Mouse (Mus musculus) retina, postnatal 1 day (tissue): ENCODE measurements at regions not wholly inside any gene's neighbourhood (a gene's known extent, or its start where the extent isn't known, plus 50 kb on each side); places are given as distances from the start of the nearest gene placed in this dataset.

Experiments used
- DNase-seq: peaks from one replicate; pipeline ENCODE4 v3.0.0-alpha.2; 2012

DNA sequence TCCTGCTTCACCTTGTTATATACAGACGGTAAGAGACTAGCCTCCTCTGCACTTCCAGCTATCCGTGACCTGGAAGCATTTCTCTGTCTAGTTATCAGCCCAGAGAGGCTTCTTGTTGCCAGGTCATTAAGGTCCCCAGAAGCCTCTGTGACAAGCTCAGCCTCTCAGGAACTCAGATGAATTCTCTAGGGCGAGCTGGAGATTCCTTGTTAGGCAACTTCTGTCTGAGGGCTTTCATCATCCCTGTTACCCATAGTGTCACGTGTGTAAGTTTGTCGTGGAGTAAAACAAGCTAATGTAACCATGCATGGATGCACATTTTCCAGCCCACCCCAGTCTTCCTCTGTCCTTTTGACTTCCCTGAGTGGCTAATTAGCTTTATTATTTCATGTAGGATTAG, 126.3 kb upstream of the Ednra start:
- no peak for DNase-seq

DNA sequence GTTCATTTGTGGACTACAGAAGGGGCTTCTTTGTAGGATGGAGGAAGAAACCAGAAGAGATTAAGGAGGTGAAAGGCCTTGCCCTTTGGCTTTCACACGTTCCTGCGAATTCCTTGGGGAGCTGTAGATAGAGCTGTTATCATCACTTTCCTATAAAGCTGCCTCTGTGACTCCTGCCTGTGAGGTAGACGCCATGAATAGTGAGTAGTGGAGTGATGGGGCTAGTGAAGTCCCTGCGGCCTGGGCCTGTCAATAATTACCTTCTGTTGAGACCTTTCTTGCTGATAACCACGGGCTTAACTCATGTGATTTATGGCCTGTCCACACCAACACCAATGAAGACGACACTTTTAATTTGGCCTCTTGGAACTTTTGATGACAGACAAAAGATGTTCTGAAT, 146.0 kb upstream of the Ednra start:
- no peak for DNase-seq

DNA sequence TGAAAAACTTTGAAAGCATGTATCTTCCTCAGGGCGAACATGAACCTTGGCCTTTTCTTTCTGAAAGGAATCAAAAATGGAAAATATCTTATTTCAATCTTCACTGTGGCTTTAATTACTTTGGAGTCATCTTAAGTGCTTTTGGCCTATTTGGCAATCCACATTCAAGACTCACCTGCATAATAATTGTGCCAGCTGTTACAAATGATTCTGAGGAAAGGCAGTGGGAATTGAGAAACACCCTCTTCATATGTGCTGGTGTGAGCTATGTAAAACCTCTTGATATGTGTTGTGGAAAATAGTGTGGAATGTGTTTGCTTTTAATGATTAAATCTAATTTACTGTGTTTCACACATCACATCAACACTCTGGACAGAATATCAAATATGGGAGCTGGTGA, 148.5 kb upstream of the Ednra start:
- no peak for DNase-seq

DNA sequence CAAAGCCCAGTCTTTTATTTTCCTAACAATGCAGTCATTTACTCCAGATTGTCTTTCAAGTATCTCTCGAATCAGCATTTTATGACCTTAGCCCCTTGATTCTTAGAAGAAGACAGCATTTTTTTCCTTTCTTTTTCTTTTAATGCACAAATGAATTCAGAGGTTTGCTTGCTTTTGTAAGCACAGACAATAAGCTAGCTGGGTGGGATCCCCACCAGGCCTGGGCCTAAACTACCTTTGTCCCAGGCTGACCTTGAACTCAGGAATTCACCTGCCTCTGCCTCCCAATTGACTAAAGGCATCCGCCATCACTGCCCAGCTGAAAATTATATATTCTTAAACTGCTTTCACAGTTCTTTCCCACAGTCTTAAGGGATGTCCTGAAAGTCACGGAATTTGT, 195.5 kb upstream of the Ednra start:
- DNase-seq: no peak

DNA sequence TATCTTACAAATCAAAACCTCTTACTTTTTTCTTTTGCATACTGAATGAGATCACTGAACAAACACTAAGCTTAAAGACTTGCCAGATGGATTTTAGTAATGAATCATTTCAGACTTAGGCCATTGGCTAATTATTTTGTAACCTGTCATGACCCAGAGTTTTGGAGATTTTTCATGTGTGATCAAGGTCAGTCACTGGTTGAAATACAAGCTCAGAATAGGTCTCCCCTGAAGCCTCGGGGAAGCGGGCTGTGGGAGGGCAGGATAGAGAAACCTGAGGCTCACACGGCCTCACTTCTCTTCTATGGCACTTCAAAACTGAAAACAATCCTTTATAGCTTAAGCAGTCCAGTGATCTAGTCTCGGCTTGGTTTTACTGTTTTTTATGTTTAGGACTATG, 197.6 kb upstream of the Ednra start:
- no peak for DNase-seq

DNA sequence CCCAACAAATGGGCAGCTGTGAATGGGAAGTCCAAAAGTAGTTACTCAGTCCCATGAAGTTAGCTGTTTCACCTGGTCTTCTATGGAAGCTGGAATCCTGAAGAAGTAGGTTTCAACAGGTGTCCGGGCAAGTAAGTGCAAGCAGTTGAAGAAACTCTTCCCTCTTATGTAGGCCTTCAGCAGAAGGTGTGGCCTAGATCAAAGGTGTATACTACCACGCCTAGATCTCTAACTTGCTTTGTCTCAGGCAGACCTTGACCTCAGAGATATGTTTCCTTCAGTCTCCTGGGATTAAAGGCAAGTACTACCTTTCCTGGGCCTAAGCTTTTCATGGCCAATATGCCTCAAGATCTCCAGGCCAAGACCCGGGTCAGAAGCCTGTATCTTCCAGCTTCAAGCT, 223.4 kb upstream of the Ednra start:
- DNase-seq: no peak

DNA sequence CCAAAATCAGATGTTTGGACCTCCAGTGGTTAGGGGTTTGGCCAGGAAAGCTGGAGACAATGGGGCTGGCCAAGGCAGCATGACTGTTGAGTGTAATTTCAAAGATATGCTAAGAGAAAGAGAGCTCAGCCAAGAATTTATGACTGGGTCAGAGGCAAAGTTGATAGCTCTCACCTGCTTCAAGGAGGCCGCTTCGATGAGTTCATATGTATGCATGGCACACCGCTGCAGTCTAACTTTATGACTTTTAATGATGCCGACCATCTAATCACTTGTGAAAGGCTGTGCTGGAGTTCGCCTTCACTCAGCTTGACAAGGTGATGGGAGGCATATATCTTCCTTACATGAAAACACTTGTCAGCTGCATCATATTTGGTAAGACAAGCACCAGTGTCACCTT, 225.4 kb upstream of the Ednra start:
- no peak for DNase-seq

DNA sequence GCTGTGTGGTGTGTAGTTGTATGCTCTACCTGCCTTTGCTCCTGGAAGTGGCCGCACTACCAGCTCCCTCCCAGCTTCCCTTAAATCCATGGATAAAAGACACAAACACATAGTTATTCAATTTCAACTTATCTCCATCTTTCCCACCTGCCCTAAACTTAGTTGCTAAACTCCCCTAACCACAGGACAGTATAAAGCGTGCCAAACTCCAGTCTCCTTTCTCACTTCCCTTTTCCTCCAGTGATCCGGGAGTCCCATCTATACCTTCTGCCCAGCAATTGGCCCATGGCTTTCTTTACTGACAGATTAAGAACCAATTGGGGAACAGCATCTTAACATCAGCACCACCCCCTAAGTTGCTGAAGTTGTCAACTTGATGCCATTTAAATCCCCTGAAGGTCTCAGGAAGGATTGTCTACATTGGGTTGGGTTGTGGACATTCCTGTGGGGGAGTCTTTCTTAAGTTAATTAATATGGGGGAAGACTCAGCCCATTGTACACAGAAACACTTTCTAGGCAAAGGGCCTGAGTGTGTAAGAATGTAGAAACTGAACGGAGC, 234.6 kb upstream of the Ednra start:
- no peak for DNase-seq

DNA sequence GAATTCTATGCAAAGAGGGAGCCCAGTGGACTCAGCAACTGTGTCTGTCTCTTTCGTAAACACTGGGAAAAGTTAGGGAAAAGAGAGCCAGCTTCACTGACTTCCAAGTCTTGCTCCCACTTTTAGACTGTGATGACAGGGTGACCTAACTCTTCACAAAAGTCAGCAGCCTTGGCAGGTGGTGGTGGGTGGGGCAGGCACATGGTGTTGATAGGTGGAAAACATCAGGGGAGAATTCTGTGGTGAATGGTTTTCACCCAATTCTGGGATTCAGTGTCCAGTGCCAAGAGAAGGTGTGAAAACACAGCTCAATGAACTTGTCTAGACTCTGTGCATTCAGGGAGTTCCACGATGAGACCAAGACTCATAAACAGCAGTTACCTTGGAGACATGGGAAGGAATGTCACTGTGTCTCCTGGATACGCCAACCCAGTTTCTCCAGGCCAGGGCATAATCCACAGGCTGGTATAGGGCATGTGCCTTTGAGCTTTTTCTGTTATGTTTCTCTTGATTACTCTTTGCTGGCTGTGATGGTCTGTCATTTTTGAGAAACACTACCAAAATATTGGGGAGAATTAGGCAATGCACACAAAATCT, 238.9 kb upstream of the Ednra start:
- DNase-seq: no peak

DNA sequence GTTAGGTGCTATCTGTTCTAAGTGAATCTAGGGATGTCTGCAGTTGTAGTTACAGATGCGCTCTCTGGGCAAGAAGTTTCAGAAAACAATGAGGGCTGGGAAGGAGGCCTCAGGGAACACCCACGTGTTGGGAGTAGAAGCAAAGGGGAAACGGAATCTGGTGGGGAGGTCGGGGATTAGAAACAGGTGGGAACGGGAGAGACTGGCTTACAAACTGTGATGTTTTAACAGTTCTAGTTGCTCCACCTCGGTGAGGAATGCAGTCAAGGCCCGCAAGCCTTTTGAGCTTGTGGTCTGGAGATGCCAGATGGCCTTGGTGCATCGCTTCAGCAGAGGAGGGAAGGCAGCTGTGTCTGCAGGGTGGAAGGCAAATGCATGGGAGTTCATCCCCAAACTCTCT, 242.7 kb upstream of the Ttc29 start:
- no peak for DNase-seq

DNA sequence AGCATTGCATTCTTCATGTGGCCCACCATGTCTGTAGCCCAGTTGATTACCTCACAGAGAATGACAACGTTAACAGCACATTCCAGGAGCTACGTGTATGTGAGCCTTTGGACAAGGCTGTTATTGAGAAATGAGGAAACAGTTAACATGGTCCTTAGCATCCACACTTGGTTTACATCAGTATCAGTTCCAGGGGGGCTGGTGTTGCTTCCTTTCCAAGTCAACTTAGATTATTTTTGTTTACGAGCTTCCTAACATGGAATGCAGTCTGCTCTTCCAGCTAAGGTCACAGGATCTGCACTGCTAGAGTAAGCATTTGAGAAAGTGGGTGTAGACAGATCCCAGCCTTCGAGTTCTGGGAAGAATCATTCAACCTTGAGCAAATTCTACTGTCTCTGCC, 239.4 kb upstream of the Ttc29 start:
- no peak for DNase-seq

DNA sequence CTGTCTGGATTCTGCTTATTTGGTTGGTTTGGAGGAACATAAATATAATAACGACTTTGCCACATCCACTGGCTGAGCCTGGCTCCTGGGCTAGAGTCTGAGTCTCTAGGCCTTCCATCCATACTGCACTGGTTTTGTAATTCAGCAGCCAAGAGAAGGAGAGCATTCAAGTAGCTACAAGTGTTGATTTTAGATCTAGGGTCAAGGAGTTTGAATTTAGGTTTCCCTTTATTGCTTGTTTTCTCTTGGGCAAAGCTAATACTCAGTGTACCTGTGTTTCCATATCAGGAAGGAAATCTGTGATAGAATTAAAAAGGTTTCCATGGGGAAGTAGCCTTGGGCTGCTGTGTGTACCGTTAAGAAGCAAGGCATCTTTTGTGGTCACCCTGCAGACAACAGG, 234.0 kb upstream of the Ttc29 start:
- no peak for DNase-seq

DNA sequence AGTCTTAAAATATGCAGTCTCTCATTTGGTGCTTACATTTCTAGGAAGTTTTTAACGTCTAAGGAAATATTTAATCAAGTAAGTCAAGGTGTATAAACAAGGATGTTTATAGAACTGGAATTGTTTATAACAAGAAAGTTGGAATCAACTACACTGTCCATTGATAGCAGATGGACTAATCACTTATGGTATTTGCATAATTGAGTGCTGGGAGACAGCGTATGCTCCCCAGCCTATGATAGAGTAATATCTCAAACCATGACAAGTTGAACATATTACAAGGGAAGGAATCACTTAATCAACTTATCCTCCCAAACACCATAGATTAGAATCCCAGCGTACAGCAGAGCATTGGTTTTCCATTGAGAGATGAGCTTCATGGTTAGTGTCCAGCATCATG, 232.4 kb upstream of the Ttc29 start:
- DNase-seq: no peak

DNA sequence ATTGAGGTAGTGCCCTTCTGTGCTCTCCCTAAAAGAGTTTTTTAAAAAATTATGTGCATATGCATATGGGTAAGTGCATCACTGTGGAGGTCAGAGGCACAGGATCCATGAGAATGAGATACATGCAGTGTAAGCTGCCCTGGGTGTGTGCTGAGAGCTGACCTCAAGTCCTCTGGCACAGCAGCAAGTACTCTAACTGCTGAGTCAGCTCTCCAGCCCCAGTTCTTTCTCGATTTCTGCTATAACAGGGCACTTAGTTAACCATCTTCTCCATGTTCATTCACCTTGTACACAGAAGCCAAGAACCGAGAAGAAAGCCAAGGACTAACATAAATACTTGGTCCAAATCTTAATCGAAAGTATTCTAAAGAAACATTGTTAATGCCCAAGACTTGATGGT, 231.1 kb upstream of the Ttc29 start:
- no peak for DNase-seq

DNA sequence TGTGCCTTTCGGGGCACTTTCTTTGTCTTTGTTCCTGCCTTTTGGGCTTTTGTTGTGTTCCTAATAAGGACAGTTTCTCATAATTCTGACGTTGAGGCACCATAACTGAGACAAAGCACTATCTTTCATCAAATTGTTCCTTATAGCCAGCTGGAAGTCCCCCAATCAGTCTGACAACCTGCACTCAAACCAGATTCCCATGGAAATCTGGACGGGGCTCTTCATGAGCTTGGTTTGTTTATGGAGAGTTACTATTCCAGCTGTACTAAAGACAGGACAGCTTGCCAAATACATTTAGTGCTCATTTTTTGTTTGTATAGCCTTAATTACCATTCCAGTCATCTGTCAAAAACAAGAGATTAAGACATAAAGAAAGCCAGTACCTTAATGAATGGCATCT, 229.6 kb upstream of the Ttc29 start:
- DNase-seq: no peak

DNA sequence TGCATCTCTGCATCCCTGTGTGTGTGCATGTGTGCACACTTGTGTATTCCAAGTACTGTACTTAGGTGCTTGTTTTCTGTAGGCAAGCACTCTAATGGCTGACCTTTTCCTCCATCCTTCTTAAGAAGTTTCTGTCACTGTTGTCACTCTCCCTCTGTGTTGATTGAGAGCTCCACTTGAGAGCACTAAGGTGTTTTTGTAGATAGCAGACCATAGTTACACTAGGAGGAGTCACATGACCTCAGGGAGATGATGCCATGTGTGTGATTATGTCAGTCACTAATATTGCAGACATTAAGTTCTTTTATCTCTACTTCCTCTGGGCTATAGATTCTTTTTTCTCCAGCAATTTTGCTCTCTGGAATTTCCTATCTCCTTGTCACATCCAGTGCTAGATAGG, 225.9 kb upstream of the Ttc29 start:
- no peak for DNase-seq

DNA sequence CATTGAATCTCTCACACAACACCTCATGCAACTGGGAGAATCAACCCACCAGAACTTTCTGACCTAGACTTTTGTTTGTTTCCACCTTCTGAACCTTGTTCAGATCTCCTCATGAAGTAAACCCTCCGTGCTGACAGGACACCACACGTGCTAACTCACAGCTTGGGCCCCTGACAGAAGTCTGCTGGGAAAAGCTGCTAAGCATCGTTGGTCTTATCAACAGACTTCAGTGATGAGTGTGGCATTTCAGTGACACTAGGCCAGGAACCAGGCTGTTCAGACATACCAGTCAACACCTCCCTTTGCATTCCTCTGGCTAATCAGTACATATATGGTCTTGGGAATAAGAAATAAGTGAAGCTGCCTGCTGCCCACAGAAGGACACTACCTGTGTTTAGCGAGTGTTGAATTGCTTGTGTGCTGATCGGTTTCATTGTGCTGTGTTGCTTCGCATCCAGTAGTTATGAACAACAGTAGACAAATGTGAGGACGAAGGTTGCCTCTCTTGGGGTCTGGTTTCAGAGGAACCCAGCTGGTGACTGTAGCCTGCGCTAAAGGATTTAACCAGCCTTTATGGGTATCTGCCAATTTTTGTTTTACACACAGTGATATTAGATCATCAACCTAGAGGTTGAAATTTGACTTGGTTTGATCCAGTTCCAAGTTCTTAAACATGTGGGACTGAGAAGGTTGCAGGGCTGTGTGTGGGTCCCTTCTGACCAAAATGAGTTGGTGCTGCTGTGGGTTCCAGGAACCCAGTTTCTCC, 224.6 kb upstream of the Ttc29 start:
- DNase-seq: no peak

DNA sequence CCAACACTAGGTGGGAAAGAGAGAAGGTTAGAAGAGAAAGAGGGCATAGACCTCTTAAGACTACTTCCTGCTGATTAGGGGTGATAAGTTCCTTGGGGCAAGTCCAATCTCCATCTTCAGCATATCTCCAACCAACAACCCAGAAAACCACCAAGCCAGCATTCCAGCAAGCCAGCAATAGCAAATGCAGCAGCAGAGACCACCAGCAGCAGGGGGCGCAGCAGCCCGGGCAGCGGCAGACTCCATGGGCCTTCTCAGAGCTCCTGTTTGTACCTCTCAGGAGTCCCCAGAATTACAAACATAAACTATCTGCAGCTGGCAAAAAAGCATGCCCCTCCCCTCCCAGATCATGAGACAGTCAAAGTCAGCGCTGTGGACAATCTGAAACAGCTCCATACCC, 222.0 kb upstream of the Ttc29 start:
- no peak for DNase-seq

DNA sequence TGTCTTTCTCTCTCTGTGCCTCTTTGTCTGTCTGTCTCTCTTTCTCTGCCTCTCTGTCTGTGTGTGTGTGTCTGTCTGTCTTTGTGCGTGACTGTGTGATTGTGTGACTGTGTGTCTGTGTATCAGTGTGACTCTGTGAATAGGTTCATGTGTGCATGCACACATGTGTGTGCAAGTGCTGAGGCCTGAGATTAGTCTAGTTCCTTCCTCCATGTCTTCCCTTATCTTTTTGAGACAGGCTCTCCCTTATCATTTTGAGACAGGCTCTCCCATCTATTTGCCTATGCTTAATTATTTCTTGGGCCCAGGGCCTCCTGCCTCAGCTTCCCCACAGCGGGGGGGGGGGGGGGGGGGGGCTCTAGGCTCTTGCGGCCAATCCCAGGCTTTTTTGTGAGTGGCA, 212.8 kb upstream of the Ttc29 start:
- no peak for DNase-seq

DNA sequence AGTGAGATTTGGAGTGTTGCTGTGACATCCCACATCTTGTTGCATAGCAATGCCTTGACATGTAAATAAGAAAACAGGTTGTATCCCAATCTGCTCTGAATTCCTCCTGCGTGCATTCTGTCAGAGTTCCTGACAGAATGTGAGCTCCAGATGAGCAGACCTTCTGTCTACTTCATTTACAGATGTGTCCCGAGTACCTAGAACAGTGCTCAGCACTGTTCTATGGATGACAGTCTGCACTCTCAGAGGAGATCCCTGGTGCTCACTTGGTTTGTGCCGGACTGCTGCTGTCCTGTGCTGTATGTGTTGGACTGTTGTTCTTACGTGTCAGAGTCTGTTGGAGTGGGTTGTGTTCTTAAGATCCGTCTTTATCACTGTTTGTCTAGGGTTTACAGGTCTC, 211.4 kb upstream of the Ttc29 start:
- DNase-seq: no peak

DNA sequence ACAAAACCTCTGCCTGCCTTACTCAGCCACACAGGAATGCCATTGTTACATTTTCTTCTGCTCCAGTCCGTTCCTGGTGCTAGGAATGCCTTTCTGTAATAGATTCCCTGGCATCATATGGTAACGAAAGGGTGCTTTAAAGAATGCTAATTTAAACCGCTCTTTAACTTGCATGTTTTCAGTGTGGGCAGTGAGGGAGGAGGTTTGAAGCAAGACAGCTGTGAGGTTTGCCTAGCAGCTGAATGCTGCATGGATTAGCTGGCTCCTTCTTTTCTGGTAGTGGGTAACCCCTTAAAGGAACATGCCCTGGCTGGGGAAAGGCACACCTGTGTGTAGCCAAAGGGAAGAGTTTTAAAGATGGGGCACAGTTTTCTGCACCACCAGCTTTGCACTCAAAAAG, 211.0 kb upstream of the Ttc29 start:
- DNase-seq: no peak

DNA sequence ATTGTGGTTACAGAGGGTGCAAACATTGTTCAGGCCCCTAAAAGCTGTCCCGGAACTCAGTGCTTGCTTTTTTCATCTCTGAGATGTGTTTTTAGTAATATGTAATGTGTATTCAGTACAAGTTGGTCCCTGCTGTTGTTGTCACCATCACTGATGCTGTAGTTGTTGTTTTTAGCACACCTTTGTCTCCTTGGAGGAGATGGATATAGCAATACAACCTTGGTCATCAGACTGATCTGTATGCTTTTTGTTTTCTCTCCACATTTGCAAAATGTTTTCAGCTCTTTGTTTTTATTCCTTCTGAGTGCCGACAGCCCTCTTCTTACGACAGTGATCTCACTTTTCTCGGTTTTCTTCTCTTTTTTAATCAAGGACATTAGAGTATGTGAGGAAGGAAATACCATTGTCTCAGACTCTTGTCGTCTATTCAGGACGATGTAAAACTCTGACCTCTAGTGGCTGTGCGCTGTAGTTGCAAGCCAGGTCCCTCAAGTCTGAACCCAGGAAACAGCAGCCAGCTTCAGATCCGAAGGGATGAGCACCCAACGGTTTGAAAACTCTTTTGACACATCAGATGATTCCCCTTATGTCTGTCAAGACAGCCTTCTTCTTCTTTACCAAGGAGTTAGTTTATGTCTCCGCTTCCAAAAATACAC, 209.1 kb upstream of the Ttc29 start:
- DNase-seq: peak; percentile 78

DNA sequence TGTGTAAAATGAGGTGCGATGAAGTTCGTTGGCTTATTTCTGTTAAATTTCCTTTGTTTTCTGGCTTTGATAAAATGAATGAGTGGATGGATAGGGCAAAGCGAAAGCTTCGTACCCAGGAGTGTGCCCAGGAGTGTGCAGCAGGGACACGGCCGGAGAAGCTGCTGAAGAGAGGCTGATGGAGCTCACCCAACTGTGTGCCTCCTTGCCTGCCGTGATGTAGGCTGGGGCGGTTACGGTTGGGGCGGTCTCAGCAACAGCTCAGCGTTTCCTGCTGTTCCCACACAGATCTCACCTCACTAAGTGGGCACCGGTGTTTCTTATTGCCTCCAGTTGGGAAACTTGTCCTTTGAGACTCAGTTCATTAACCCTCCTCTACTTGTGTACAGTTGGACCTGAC, 208.2 kb upstream of the Ttc29 start:
- no peak for DNase-seq

DNA sequence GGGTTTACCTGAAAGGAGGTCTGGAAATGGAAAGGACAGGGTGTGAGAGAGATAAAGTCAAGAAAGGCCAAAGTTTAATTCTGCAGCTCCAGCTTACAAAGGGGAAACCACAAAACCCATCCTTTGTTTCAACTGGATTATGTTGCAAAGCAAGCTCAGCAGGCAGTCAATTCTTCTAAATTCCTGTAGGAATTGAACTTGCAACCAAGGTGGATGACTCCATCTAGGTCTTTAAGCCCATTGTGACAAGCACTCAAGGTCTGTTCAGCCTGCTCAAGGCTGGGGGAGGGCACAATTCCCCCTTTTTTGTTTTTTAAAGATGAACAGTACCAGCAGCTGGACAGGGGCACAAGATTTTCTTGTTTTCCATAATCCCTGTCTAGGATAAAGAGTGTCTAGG, 200.0 kb upstream of the Ttc29 start:
- DNase-seq: no peak
